Mouse (Mus musculus): Measurements from ENCODE around the gene Cd300lf.

DNA sequence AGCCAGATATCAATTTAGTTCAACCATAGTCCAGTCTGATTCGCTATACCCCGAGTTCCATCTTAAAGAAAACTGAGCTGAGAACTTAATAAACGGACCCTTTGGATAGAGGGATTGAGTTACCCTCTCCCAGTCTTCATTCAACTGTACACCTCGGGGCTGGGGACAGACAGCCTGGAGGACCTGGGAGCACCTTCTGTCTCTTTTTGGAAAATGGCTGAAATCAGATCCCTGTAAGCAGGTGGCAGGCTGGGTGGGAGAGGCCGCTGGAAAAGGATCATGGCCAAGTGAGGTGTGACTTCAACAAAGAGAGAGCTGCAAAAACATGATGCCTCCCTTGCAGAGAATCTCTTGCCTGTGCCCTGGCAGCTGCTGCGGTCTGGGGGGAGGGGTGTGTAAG, 51.6 kb downstream of the Cd300lf start:
- TF ChIP-seq CTCF (IDR thresholded peaks at IDR 0.05; ENCODE audit: borderline replicate concordance, insufficient read depth, low read length) (no peak), POLR2A (IDR thresholded peaks at IDR 0.05; ENCODE audit: low read depth, low read length) (no peak)
